13 mouse cellular contexts compared by ENCODE assay signal in the genomic region with DNA sequence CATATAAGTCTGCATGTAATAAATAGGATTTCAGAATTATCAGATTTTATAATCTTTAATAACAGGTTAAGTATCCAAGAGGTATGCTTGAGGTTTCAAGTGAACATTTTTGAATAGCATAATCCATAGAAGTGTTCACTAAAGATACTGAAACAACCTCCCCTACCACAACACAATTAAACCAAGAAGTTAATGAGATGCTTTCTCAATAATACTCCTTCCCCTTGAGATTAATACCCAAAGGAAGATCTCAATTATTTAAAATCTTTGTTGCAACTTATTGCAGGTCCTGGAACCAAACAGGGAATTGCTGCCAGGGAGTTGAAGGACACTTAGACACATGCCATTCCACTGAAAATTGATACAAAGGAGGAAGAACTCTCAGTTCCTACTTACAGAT. TPM values are rescaled to one million over a fixed set of nuclear protein-coding genes. Genes with fewer than 3 reads are reported as not detected.
"Had no signal": no experiment of that assay in that cellular context is flagged by ENCODE, and none has a peak within 500 bp of the region (broad histone marks: within the 10 kb centered on the region; RNA-seq: fewer than 3 reads in every experiment).

Gene Olfr961, plus strand, starts transcription at position 301 of the 400 bp plus-strand sequence.

- DNase-seq: retina, postnatal 1 day; right cerebral cortex, adult 18-20 months; right cerebral cortex, postnatal 14 days; right cerebral cortex, postnatal 25 days; right cerebral cortex, postnatal 4 days; spleen, adult 18-20 months; thymus, adult 18-20 months; thymus, adult 2 months; thymus, postnatal 14 days; thymus, postnatal 25 days; thymus, postnatal 36 days; thymus, postnatal 4 days had no signal

RNA-seq across cellular contexts. Expression of gene Olfr961, which starts in this region (rescaled TPM):
- total RNA-seq: neutrophil, adult 5-6 weeks had no signal
